Mouse (Mus musculus): ENCODE measurements around the gene Olfr934. TPM values are rescaled to one million over a fixed set of nuclear protein-coding genes. Genes with fewer than 3 reads are reported as not detected.

Gene Olfr934
- not detected in 2 replicates for polyA plus RNA-seq (2015; fragmentation: Nextera tagmentation; extraction: Ambion mirVana)

- Histone ChIP-seq H3K27me3 (ENCODE audit: insufficient read depth, low read length) (no peaks in the 10 kb centered on the region), H3K4me1 (ENCODE audit: insufficient read depth, low read length) (no peaks in the 10 kb centered on the region), H3K27ac (ENCODE audit: low read length) (no peak within 1 kb of the TSS), H3K4me3 (ENCODE audit: low read length) (no peak within 1 kb of the TSS), H3K36me3 (ENCODE audit: insufficient read depth, low read length) (no peaks in the 10 kb centered on the region), H3K4me2 (replicated peaks; ENCODE audit: low read depth, low read length) (no peak within 1 kb of the TSS), H3K9me3 (ENCODE audit: low read length) (no peaks in the 10 kb centered on the region), H3K9ac (replicated peaks; ENCODE audit: low read length) (no peak within 1 kb of the TSS)
- 97% methylated on average over 2 of the region's 2 CpGs for WGBS
- no peak for ATAC-seq (ENCODE audit: low FRiP score, low TSS enrichment)
Measured at GRCm38 (mm10) chr9:38988215-38988614, at the start of gene Olfr934. Olfr934 (minus strand) TSS chr9:38988315.

- Histone ChIP-seq H3K4me1 (ENCODE audit: insufficient read depth, low read length) (no peaks in the 10 kb centered on the region), H3K9ac (replicated peaks; ENCODE audit: low read length) (no peak within 1 kb of the TSS), H3K36me3 (ENCODE audit: insufficient read depth, low read length) (no peaks in the 10 kb centered on the region), H3K27ac (ENCODE audit: low read length) (no peak within 1 kb of the TSS), H3K9me3 (ENCODE audit: low read length) (no peaks in the 10 kb centered on the region), H3K4me3 (ENCODE audit: low read length) (no peak within 1 kb of the TSS), H3K27me3 (ENCODE audit: insufficient read depth, low read length) (no peaks in the 10 kb centered on the region), H3K4me2 (replicated peaks; ENCODE audit: low read depth, low read length) (no peak within 1 kb of the TSS)
- 79% methylated on average over 1 of the region's 1 CpGs for WGBS
- ATAC-seq (ENCODE audit: low FRiP score, low TSS enrichment), result no peak
Measured at GRCm38 (mm10) chr9:39023277-39023676, 35.2 kb upstream of the Olfr934 start, which contains the start of gene Olfr146. Olfr146 (minus strand) TSS chr9:39023377.

- Histone ChIP-seq H3K9me3 (ENCODE audit: low read length) (no peaks in the 10 kb centered on the region), H3K27me3 (ENCODE audit: insufficient read depth, low read length) (no peaks in the 10 kb centered on the region), H3K4me3 (ENCODE audit: low read length) (no peak within 1 kb of the TSS), H3K36me3 (ENCODE audit: insufficient read depth, low read length) (no peaks in the 10 kb centered on the region), H3K9ac (replicated peaks; ENCODE audit: low read length) (no peak within 1 kb of the TSS), H3K4me1 (ENCODE audit: insufficient read depth, low read length) (no peaks in the 10 kb centered on the region), H3K4me2 (replicated peaks; ENCODE audit: low read depth, low read length) (no peak within 1 kb of the TSS), H3K27ac (ENCODE audit: low read length) (no peak within 1 kb of the TSS)
- 70% methylated on average over 2 of the region's 2 CpGs for WGBS
- no peak for ATAC-seq (ENCODE audit: low FRiP score, low TSS enrichment)
Measured at GRCm38 (mm10) chr9:38999583-38999982, 11.5 kb upstream of the Olfr934 start, which contains the start of gene Olfr935. Olfr935 (minus strand) TSS chr9:38999683.

- H3K36me3 ChIP-seq (ENCODE audit: insufficient read depth, low read length), result no peaks in the 10 kb centered on the region
- H3K9ac ChIP-seq (replicated peaks; ENCODE audit: low read length), result no peak within 1 kb of the TSS
- H3K27ac ChIP-seq (ENCODE audit: low read length), result no peak within 1 kb of the TSS
- H3K4me1 ChIP-seq (ENCODE audit: insufficient read depth, low read length), result no peaks in the 10 kb centered on the region
- H3K4me2 ChIP-seq (replicated peaks; ENCODE audit: low read depth, low read length), result no peak within 1 kb of the TSS
- H3K27me3 ChIP-seq (ENCODE audit: insufficient read depth, low read length), result no peaks in the 10 kb centered on the region
- H3K4me3 ChIP-seq (ENCODE audit: low read length), result no peak within 1 kb of the TSS
- H3K9me3 ChIP-seq (ENCODE audit: low read length), result no peaks in the 10 kb centered on the region
- no peak for ATAC-seq (ENCODE audit: low FRiP score, low TSS enrichment)
- 68% methylated on average over 4 of the region's 4 CpGs for WGBS
Measured at GRCm38 (mm10) chr9:38972013-38972412, 16.1 kb downstream of the Olfr934 start, which contains the start of gene Olfr933. Olfr933 (plus strand) TSS chr9:38972313.

- Histone ChIP-seq H3K4me1 (ENCODE audit: insufficient read depth, low read length) (no peaks in the 10 kb centered on the region), H3K27ac (ENCODE audit: low read length) (no peak overlapping the region), H3K27me3 (ENCODE audit: insufficient read depth, low read length) (no peaks in the 10 kb centered on the region), H3K9me3 (ENCODE audit: low read length) (no peaks in the 10 kb centered on the region), H3K4me3 (ENCODE audit: low read length) (no peak overlapping the region), H3K36me3 (ENCODE audit: insufficient read depth, low read length) (no peaks in the 10 kb centered on the region), H3K4me2 (replicated peaks; ENCODE audit: low read depth, low read length) (no peak overlapping the region), H3K9ac (replicated peaks; ENCODE audit: low read length) (no peak overlapping the region)
- 77% methylated on average over 4 of the region's 4 CpGs for WGBS
- ATAC-seq (ENCODE audit: low FRiP score, low TSS enrichment), result no peak
Measured at GRCm38 (mm10) chr9:38954124-38954416, 34.0 kb downstream of the Olfr934 start.

GRCm38 (mm10) chr9:38953401-38954123 is 34.6 kb downstream of the Olfr934 start:
- Histone ChIP-seq H3K4me3 (ENCODE audit: low read length) (0 out of 2 replicates have a peak overlapping the region, but pooled peaks have one; percentile 3), H3K36me3 (ENCODE audit: insufficient read depth, low read length) (no peaks in the 10 kb centered on the region), H3K27ac (ENCODE audit: low read length) (no peak overlapping the region), H3K27me3 (ENCODE audit: insufficient read depth, low read length) (no peaks in the 10 kb centered on the region), H3K4me1 (ENCODE audit: insufficient read depth, low read length) (no peaks in the 10 kb centered on the region), H3K9ac (replicated peaks; ENCODE audit: low read length) (no peak overlapping the region), H3K4me2 (replicated peaks; ENCODE audit: low read depth, low read length) (no peak overlapping the region), H3K9me3 (ENCODE audit: low read length) (no peaks in the 10 kb centered on the region)
- ATAC-seq (ENCODE audit: low FRiP score, low TSS enrichment), result no peak
- WGBS, result 34% methylated on average over 6 of the region's 7 CpGs

Other genes with a start within 250 kb of the Olfr934 start
- 0.08 TPM in 1 of 2 replicates, not detected in the other for gene Olfr920, start 236.0 kb downstream of the Olfr934 start, polyA plus RNA-seq (2015; fragmentation: Nextera tagmentation; extraction: Ambion mirVana)
- not detected in 2 replicates for gene Olfr921, start 215.2 kb downstream of the Olfr934 start, polyA plus RNA-seq (2015; fragmentation: Nextera tagmentation; extraction: Ambion mirVana)
- not detected in 2 replicates for gene Olfr922, start 173.7 kb downstream of the Olfr934 start, polyA plus RNA-seq (2015; fragmentation: Nextera tagmentation; extraction: Ambion mirVana)
- not detected in 2 replicates for gene Olfr923, start 161.8 kb downstream of the Olfr934 start, polyA plus RNA-seq (2015; fragmentation: Nextera tagmentation; extraction: Ambion mirVana)
- not detected in 2 replicates for gene Olfr924, start 143.9 kb downstream of the Olfr934 start, polyA plus RNA-seq (2015; fragmentation: Nextera tagmentation; extraction: Ambion mirVana)
- not detected in 2 replicates for gene Olfr26, start 133.3 kb downstream of the Olfr934 start, polyA plus RNA-seq (2015; fragmentation: Nextera tagmentation; extraction: Ambion mirVana)
- not detected in 2 replicates for gene Olfr926, start 111.2 kb downstream of the Olfr934 start, polyA plus RNA-seq (2015; fragmentation: Nextera tagmentation; extraction: Ambion mirVana)
- gene Olfr930, start 58.5 kb downstream of the Olfr934 start, polyA plus RNA-seq (2015; fragmentation: Nextera tagmentation; extraction: Ambion mirVana), result not detected in 2 replicates
- not detected in 2 replicates for gene Olfr933, start 16.0 kb downstream of the Olfr934 start, polyA plus RNA-seq (2015; fragmentation: Nextera tagmentation; extraction: Ambion mirVana)
- gene Olfr935, start 11.4 kb upstream of the Olfr934 start, polyA plus RNA-seq (2015; fragmentation: Nextera tagmentation; extraction: Ambion mirVana), result not detected in 2 replicates
- not detected in 2 replicates for gene Olfr146, start 35.1 kb upstream of the Olfr934 start, polyA plus RNA-seq (2015; fragmentation: Nextera tagmentation; extraction: Ambion mirVana)
- gene Olfr937, start 76.6 kb upstream of the Olfr934 start, polyA plus RNA-seq (2015; fragmentation: Nextera tagmentation; extraction: Ambion mirVana), result not detected in 2 replicates
- gene Olfr938, start 90.6 kb upstream of the Olfr934 start, polyA plus RNA-seq (2015; fragmentation: Nextera tagmentation; extraction: Ambion mirVana), result not detected in 2 replicates
- gene Olfr27, start 139.8 kb upstream of the Olfr934 start, polyA plus RNA-seq (2015; fragmentation: Nextera tagmentation; extraction: Ambion mirVana), result not detected in 2 replicates
- not detected in 2 replicates for gene Olfr943, start 178.0 kb upstream of the Olfr934 start, polyA plus RNA-seq (2015; fragmentation: Nextera tagmentation; extraction: Ambion mirVana)
- gene Olfr944, start 213.6 kb upstream of the Olfr934 start, polyA plus RNA-seq (2015; fragmentation: Nextera tagmentation; extraction: Ambion mirVana), result not detected in 2 replicates